Mouse (Mus musculus) limb, embryonic 14.5 days (tissue): ENCODE data around the gene Trp53i13. TPM values are rescaled to one million over a fixed set of nuclear protein-coding genes. Genes with fewer than 3 reads are reported as not detected.
A peak's percentile ranks its signal among the peaks of the same experiment; 100 is the strongest.

ENCODE experiments used
- ATAC-seq: fragments of 200-750 bp; cut with Nextera tagmentation; 2 replicates; pipeline ENCODE4 v1.8.0; 2017; ENCODE audit warnings: low read depth, moderate number of reproducible peaks, moderate TSS enrichment; ENCODE audit not compliant: low FRiP score
- DNase-seq: peaks from one replicate; pipeline ENCODE4 v3.0.0-alpha.2; 2015; ENCODE audit warnings: low spot score
- H3K27ac ChIP-seq: fragments of 300-500 bp; sonication (generic); replicated peaks from 2 replicates; pipeline ENCODE4 v1.5.1; 2014; ENCODE audit warnings: low read depth, mild to moderate bottlenecking, low read length, moderate library complexity, mixed read lengths
- H3K27me3 ChIP-seq: fragments of 300-500 bp; sonication (generic); 2 replicates; pipeline ENCODE4 v1.6.1; 2014; ENCODE audit warnings: low read length, mixed read lengths; ENCODE audit not compliant: control insufficient read depth, insufficient read depth
- H3K36me3 ChIP-seq: fragments of 300-500 bp; sonication (generic); 2 replicates; pipeline ENCODE4 v1.6.1; 2014; ENCODE audit warnings: mild to moderate bottlenecking, low read length, moderate library complexity, mixed read lengths; ENCODE audit not compliant: control insufficient read depth, insufficient read depth
- H3K4me1 ChIP-seq: fragments of 300-500 bp; sonication (generic); 2 replicates; pipeline ENCODE4 v1.6.1; 2014; ENCODE audit warnings: antibody characterized with exemption, low read length, mixed read lengths; ENCODE audit not compliant: control insufficient read depth, insufficient read depth
- H3K4me2 ChIP-seq: fragments of 300-500 bp; sonication (generic); replicated peaks from 2 replicates; pipeline ENCODE4 v1.6.1; 2014; ENCODE audit warnings: low read depth, mild to moderate bottlenecking, low read length, moderate library complexity; ENCODE audit not compliant: severe bottlenecking
- H3K4me3 ChIP-seq: fragments of 300-500 bp; sonication (generic); replicated peaks from 2 replicates; pipeline ENCODE4 v1.5.1; 2014; ENCODE audit warnings: low read length
- H3K9ac ChIP-seq: fragments of 300-500 bp; sonication (generic); 2 replicates; pipeline ENCODE4 v1.6.1; 2014; ENCODE audit warnings: mild to moderate bottlenecking, low read depth, low read length, moderate library complexity; ENCODE audit not compliant: severe bottlenecking
- H3K9me3 ChIP-seq: fragments of 300-500 bp; sonication (generic); 2 replicates; pipeline ENCODE4 v1.6.1; 2016; ENCODE audit warnings: low read length; ENCODE audit not compliant: control insufficient read depth
- POLR2A ChIP-seq: fragments of 200-500 bp; IDR thresholded peaks from 2 replicates; pipeline ENCODE4 v1.8.0; 2012; ENCODE audit warnings: inconsistent platforms, mild to moderate bottlenecking, moderate library complexity, borderline replicate concordance; ENCODE audit not compliant: insufficient read depth, insufficient read length; ENCODE audit errors: extremely low read depth
- WGBS: fragments of 180-500 bp; shearing (Covaris S2); extraction: QIAGEN DNeasy Blood & Tissue Kit; methylation state at CpG from one replicate; pipeline ENCODE4 v1.1.7; 2014; 5-methylcytosine and 5-hydroxymethylcytosine counted together
- polyA plus RNA-seq, 2 experiments: library from polyadenylated mRNA; depleted of rRNA in 1 of 2; stranded (reverse) in 1 of 2; unstranded in 1 of 2; fragments of >200 nt; fragmentation: Nextera tagmentation in 1 of 2; extraction: Ambion mirVana in 1 of 2; gene quantifications; 2 replicates each; pipeline versions ENCODE4 v1.2.1 to v1.2.3; 2012 to 2014

The Trp53i13 gene
- polyA plus RNA-seq, 2 experiments: 51.1 to 67.3 TPM

- Histone ChIP-seq H3K9me3 (no peaks in the 10 kb centered on the region), H3K27me3 (peaks cover 27% of the 10 kb centered on the region), H3K4me1 (peaks cover 29% of the 10 kb centered on the region), H3K4me2 (no peak overlapping the region), H3K4me3 (no peak overlapping the region), H3K9ac (no peak overlapping the region), H3K36me3 (no peaks in the 10 kb centered on the region; the same call in 1 of the 2 replicates), H3K27ac (no peak overlapping the region)
- no peak for TF ChIP-seq POLR2A
- DNase-seq (no peak), ATAC-seq (no peak)
- WGBS: 53% methylated on average over 5 of the region's 5 CpGs
Measured at GRCm38 (mm10) chr11:77516553-77517425, 1.0 kb upstream of the Trp53i13 start.

- peak within 1 kb of the TSS; percentile 96 for H3K4me2 ChIP-seq
- peaks cover 27% of the 10 kb centered on the region for H3K27me3 ChIP-seq
- H3K36me3 ChIP-seq: peaks cover 8% of the 10 kb centered on the region; the same call in 1 of the 2 replicates
- H3K9ac ChIP-seq: peak within 1 kb of the TSS; percentile 49
- no peaks in the 10 kb centered on the region for H3K9me3 ChIP-seq
- ATAC-seq (peak; percentile 42), DNase-seq (peak; percentile 66)
- H3K4me1 ChIP-seq: peaks cover 31% of the 10 kb centered on the region
- H3K4me3 ChIP-seq: peak within 1 kb of the TSS; percentile 58
- no peak for TF ChIP-seq POLR2A
- H3K27ac ChIP-seq: no peak within 1 kb of the TSS
- WGBS: under 1% methylated on average over 34 of the region's 72 CpGs
Measured at GRCm38 (mm10) chr11:77514832-77515636, 746 bp downstream of the Trp53i13 start, which contains the start of gene Abhd15. Abhd15 (plus strand) TSS chr11:77515121.

GRCm38 (mm10) chr11:77514281-77514831 is 1.4 kb downstream of the Trp53i13 start:
- Histone ChIP-seq H3K9me3 (no peaks in the 10 kb centered on the region), H3K9ac (peak overlapping the region; percentile 49; the same call in 1 of the 2 replicates), H3K4me2 (peak overlapping the region; percentile 96), H3K36me3 (peaks cover 14% of the 10 kb centered on the region), H3K27ac (no peak overlapping the region), H3K27me3 (peaks cover 27% of the 10 kb centered on the region), H3K4me3 (peak overlapping the region; percentile 58), H3K4me1 (peaks cover 31% of the 10 kb centered on the region)
- no peak for TF ChIP-seq POLR2A
- DNase-seq (no peak), ATAC-seq (no peak)
- 12% methylated on average over 19 of the region's 19 CpGs for WGBS

- H3K27me3 ChIP-seq: peaks cover 27% of the 10 kb centered on the region
- 0 out of 2 replicates have a peak overlapping the region, but pooled peaks have one; percentile 41 for H3K27ac ChIP-seq
- 8% methylated on average over 10 of the region's 10 CpGs for WGBS
- no peaks in the 10 kb centered on the region for H3K9me3 ChIP-seq
- DNase-seq (no peak), ATAC-seq (peak; percentile 12; the same call in 1 of the 2 replicates)
- H3K9ac ChIP-seq: peak overlapping the region; percentile 53
- H3K36me3 ChIP-seq: peaks cover 20% of the 10 kb centered on the region
- H3K4me2 ChIP-seq: peak overlapping the region; percentile 96
- peak overlapping the region; percentile 58 for H3K4me3 ChIP-seq
- H3K4me1 ChIP-seq: peaks cover 34% of the 10 kb centered on the region
- no peak for TF ChIP-seq POLR2A
Measured at GRCm38 (mm10) chr11:77513811-77514170, 2.0 kb downstream of the Trp53i13 start.
